Mouse (Mus musculus) R1 (cell line): ENCODE measurements around the gene Ifi35.
"Not testable (repeated sequence)": the region's sequence is repeated elsewhere in the genome, so short reads cannot be mapped to it uniquely, and the experiment has no call there.

Experiments
- DNase-seq: peaks from one replicate; pipeline ENCODE4 v3.0.0-alpha.2; 2018; ENCODE audit warnings: low read depth, low spot score

Ifi35 gene

GRCm38 (mm10) chr11:101447786-101448185 lies 421 bp upstream of the Ifi35 start:
- DNase-seq, result no peak

GRCm38 (mm10) chr11:101448899-101449298 lies 692 bp downstream of the Ifi35 start:
- no peak for DNase-seq

- DNase-seq, result not testable (repeated sequence)
These were observed 1.4 kb downstream of the Ifi35 start for GRCm38 (mm10) chr11:101449596-101449995.

GRCm38 (mm10) chr11:101450394-101450793 lies 2.2 kb downstream of the Ifi35 start:
- peak; percentile 71 for DNase-seq

GRCm38 (mm10) chr11:101451536-101451935 lies 3.3 kb downstream of the Ifi35 start:
- DNase-seq, result no peak

GRCm38 (mm10) chr11:101452093-101452774 lies 4.0 kb downstream of the Ifi35 start:
- no peak for DNase-seq

- no peak for DNase-seq
These were observed 6.5 kb downstream of the Ifi35 start for GRCm38 (mm10) chr11:101454702-101455101.

GRCm38 (mm10) chr11:101455627-101456026 lies 7.4 kb downstream of the Ifi35 start:
- no peak for DNase-seq

GRCm38 (mm10) chr11:101457631-101458030 lies 9.4 kb downstream of the Ifi35 start:
- DNase-seq, result no peak

- DNase-seq, result no peak
These were observed 10.0 kb downstream of the Ifi35 start for GRCm38 (mm10) chr11:101458217-101458616.

GRCm38 (mm10) chr11:101459716-101460115 lies 11.5 kb downstream of the Ifi35 start:
- no peak for DNase-seq

GRCm38 (mm10) chr11:101460321-101460720 lies 12.1 kb downstream of the Ifi35 start:
- DNase-seq, result no peak

GRCm38 (mm10) chr11:101462141-101462540 lies 13.9 kb downstream of the Ifi35 start:
- no peak for DNase-seq

- DNase-seq, result peak; percentile 83
These were observed 14.6 kb downstream of the Ifi35 start for GRCm38 (mm10) chr11:101462583-101463440.

GRCm38 (mm10) chr11:101464211-101465100 lies 16.2 kb downstream of the Ifi35 start, which contains the start of gene Rnd2:
Gene Rnd2 (plus strand): TSS chr11:101464999.
- DNase-seq, result peak; percentile 65

GRCm38 (mm10) chr11:101465101-101465868 lies 17.1 kb downstream of the Ifi35 start:
- peak; percentile 89 for DNase-seq

- DNase-seq, result peak; percentile 75
These were observed 17.8 kb downstream of the Ifi35 start, which contains the start of gene Vat1 for GRCm38 (mm10) chr11:101465869-101466551. Gene Vat1 (minus strand): TSS chr11:101466230.

GRCm38 (mm10) chr11:101466552-101466950 lies 18.3 kb downstream of the Ifi35 start:
- DNase-seq, result not testable (repeated sequence)

GRCm38 (mm10) chr11:101467477-101468262 lies 19.5 kb downstream of the Ifi35 start:
- DNase-seq, result peak; percentile 92
